Mouse (Mus musculus): Measurements from ENCODE around the gene Clspn.
"Not testable (repeated sequence)": the region's sequence is repeated elsewhere in the genome, so short reads cannot be mapped to it uniquely, and the experiment has no call there.

Clspn gene

DNA sequence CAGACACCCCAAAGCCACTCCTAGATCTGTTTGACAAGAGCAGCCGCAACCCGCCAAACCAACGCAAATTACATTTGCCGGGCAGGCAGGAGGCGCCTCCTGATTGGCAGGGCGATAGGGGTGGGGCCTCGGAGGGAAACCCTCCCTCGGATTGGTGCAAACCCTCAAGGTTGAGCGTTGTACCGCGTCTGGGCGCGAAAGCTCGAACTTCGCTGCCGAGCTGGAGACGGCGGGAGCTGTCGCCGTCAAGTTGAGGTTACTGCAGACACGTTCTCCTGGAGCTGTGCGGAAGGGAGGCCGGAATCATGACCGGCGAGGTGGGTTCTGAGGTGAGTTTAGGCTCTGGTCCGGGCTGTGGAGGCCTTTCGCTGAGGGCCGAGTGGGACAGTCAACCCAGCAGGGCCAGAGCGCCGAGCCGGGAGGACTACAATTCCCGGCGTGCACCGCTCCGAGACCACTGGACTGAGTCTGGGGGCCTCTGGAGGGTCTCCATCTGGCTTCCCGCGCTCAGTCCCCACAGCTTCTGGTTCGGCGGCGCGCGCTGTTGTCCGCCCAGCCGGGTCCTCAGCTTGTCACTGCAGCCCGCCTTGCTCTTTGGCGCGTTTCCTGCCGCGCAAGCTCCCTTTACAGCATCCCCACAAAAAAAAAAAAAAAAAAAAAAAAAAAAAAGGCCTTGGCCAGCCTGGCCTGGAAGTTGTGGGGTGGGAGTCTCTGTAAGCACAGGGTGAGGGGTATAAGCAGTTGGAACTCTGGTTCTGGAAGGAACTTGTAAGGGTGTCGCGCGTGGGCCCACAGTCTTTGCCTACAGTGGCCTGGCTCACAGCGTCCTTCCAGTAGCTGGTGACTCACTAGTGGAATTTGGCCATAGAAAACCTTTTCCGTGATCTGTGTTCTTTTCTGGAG, at the start of gene Clspn:
Gene Clspn (plus strand): TSS at position 127 of the 903 bp plus-strand sequence.
- DNase-seq (ENCODE audit: low spot score) = peak; percentile 74

- DNase-seq (ENCODE audit: low spot score) = no peak
Observed at GRCm38 (mm10) chr4:126508110-126508899, 48.4 kb upstream of the Clspn start.

- no peak for DNase-seq (ENCODE audit: low spot score)
Observed at GRCm38 (mm10) chr4:126509072-126509471, 47.7 kb upstream of the Clspn start.

GRCm38 (mm10) chr4:126511013-126511412, 45.7 kb upstream of the Clspn start:
- DNase-seq (ENCODE audit: low spot score) = no peak

- DNase-seq (ENCODE audit: low spot score) = no peak
Observed at GRCm38 (mm10) chr4:126512308-126513066, 44.2 kb upstream of the Clspn start.

DNA sequence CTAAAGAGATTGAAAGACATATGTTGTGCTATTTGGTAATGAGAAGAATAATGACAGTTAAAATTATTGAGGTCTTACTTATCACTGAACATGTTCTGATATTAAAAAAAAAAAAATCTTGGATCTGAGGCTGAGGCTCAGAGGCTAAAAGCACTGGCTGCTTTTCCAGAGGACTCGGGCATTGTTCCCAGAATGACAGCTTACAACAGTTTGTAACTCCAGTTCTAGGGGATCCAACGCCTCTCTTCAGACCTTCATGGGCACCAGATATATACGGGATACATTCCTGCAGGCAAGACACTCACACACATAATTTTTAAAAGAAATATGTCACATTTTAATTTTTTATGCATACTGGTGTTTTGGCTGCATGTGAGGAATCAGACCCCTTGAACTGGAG, 30.6 kb upstream of the Clspn start:
- DNase-seq (ENCODE audit: low spot score) = no peak

DNA sequence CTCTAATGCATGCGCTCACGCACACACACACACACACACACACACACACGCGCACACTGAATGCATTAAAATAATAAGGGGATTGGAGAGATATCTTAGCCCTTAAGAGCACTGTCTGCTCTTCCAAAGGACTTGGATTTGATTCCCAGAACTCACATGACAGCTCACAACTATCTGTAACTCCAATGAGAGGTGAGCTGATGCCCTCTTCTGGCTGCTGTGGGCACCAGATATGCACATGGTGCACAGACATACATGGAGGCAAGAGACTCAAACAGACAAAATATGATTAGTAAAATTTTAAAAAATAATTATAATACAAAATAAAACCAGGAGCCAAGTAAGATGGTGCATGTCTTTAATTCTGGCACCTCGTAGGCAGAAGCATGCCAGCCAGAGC, 29.9 kb upstream of the Clspn start:
- no peak for DNase-seq (ENCODE audit: low spot score)

DNA sequence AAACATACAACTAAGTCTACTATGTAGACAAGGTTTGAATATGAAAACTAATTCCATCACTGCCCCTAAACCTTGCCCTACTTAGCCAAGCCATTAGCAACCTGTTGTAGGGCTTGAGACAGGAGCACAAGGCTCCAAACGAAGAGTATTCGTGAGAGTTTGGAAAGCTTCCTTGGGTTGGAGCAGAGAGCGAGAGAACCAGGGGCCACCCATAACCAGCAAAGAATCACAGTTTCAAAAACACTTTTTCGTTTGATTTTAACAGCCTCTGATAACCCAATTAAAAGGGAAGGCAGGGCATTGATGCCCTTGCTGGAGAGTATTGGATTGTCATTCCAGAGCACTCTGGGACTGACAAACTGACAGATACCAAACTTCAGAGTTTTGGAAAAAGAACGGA, 24.4 kb upstream of the Clspn start:
- no peak for DNase-seq (ENCODE audit: low spot score)

GRCm38 (mm10) chr4:126532827-126533728, 23.7 kb upstream of the Clspn start, which contains the start of gene Ago4:
Ago4 (minus strand) TSS chr4:126533472.
- peak; percentile 26 for DNase-seq (ENCODE audit: low spot score)

- no peak for DNase-seq (ENCODE audit: low spot score)
Observed at GRCm38 (mm10) chr4:126533729-126534070, 23.0 kb upstream of the Clspn start.

- DNase-seq (ENCODE audit: low spot score) = not testable (repeated sequence)
Observed at GRCm38 (mm10) chr4:126535631-126536030, 21.1 kb upstream of the Clspn start.

- no peak for DNase-seq (ENCODE audit: low spot score)
Observed at GRCm38 (mm10) chr4:126536865-126537264, 19.9 kb upstream of the Clspn start.

DNA sequence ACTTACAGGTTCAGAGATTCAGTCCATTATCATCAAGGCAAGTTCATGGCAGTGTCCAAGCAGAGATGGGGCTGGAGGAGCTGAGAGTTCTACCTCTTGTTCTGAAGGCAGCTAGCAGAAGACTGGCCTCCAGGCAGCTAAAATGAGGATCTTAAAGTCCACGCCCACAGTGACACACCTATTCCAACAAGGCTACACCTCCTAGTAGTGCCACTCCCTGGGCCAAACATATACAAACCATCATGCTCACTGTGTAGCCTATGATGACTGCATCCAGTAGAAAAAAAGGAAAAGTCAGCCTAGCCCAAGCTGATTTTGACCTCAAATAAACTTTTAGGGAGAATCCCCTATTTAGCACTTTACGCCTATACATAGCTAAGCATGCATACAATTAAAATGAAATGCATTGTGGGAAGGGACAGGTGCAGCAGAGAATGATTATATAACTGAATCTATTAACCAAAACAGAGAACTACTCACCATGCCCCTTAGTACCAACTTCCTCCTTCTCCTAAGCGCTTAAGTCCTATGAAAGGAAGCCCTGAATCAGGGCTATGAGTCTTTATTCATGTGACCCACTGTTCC, 16.2 kb upstream of the Clspn start:
- DNase-seq (ENCODE audit: low spot score) = no peak

GRCm38 (mm10) chr4:126542838-126543237, 13.9 kb upstream of the Clspn start:
- no peak for DNase-seq (ENCODE audit: low spot score)

DNA sequence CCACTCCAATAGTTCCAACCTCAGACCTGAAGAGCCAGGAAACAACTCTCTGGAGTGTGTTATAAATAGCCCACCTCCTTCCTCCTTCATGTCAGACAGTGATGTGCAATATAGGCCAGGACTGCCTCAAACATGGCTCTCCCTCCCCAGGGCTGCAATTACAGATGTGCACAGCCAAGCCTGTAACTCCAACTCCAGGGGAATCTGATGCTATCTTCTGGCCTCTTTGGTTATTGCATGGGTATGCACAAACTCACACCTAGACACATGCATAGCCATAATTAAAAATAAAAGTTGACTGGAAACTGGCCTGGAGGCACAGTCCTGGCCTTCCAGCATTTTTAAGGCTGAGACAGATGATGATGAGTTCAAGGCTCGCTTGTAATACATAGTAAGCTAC, 11.7 kb upstream of the Clspn start:
- no peak for DNase-seq (ENCODE audit: low spot score)

DNA sequence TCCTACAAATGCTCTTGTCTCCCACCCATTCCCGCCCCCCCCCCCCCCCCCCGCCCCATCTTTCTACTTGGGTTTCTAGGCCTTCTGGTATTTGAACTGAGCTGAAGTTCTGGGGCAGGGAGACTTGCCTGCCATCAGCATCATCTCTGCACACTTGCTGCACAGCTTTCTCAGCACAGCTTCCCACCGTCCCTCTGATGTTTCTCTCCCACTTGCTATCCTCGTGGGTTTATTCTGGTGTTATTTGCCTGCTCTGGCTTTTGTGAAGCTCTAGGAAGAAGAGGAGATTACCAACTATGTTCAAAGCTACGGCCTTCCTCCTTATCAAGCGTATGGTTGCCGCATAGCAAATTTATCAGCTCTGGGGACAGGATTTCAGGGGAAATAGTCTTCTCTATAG, 11.0 kb upstream of the Clspn start:
- DNase-seq (ENCODE audit: low spot score) = no peak

DNA sequence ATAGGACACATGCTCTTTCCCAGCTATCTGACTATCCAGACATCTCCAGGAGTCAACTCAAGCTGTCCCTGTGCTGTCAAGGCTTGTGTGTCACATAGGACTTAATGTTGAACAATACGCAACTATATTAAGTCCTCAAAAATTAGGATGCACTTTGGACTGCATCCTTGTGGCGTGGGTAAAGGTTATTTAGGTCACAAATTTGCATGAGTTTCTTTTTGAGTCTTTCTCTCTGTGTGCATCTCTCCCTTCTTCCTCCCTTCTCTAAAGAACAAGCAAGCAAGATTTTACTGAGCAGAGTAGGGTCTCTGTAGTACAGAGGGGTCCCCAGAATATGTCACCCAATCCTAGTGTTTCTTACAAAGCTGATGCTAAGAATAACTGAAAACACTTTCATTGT, 10.6 kb upstream of the Clspn start:
- DNase-seq (ENCODE audit: low spot score) = no peak

DNA sequence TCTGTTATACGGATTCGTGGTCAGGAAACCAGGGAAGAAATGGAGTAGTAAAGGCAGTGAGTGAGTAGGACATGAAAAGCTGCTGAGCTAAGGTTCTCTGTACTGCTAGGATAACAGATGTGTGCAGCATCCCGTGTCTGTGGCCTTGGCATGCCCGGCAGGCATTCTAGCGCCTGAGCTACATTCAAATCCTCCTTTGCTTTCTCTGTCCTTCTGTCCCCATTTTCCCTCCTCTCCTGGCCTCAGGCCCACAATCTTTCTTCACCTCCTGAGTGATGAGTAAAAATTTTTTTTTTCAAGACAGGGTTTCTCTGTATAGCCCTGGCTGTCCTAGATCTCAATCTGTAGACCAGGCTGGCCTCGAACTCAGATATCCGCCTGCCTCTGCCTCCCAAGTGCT, 4.6 kb upstream of the Clspn start:
- no peak for DNase-seq (ENCODE audit: low spot score)

DNA sequence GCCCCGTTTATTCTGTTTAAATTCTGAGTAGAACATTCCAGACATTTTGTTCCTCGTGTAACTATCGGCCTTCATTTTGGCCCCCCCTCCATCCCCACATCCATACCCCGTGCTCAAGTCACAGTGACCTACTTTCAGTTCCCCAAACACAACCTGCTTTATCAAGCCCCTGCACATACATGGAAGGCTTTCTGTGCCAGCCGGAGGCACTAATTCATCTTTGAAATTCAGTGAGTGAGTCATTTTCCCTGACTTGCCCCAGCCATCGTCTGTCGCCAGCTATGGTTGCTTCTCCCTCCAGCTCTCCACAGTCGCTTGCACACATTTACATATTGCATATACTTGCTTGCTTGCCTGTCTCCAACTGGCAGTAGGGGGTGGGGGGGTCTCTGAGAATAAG, 3.6 kb upstream of the Clspn start:
- no peak for DNase-seq (ENCODE audit: low spot score)

- DNase-seq (ENCODE audit: low spot score) = no peak
Observed at GRCm38 (mm10) chr4:126553685-126554084, 3.0 kb upstream of the Clspn start.

GRCm38 (mm10) chr4:126554462-126554861, 2.3 kb upstream of the Clspn start:
- DNase-seq (ENCODE audit: low spot score) = no peak
